Mouse (Mus musculus) heart, postnatal 0 days (tissue): ENCODE measurements around the gene Ablim1.

Source experiments
- CTCF ChIP-seq: IDR thresholded peaks from 2 replicates; pipeline ENCODE4 v1.5.1; 2016; ENCODE audit warnings: antibody characterized with exemption, control low read depth, low read depth
- EP300 ChIP-seq: IDR thresholded peaks from 2 replicates; pipeline ENCODE4 v1.6.1; 2016; ENCODE audit warnings: antibody characterized with exemption, low read depth

- TF ChIP-seq CTCF (no peak), EP300 (no peak)
Measured at GRCm38 (mm10) chr19:56998331-56998730, 316.4 kb downstream of the Ablim1 start.
